Mouse (Mus musculus): ENCODE results near the gene Fam185a.

GRCm38 (mm10) chr5:21528068-21528842, 103.5 kb downstream of the Fam185a start:
- TF ChIP-seq POLR2A (IDR thresholded peaks at IDR 0.05; ENCODE audit: low read depth, low read length) (no peak), CTCF (conservative IDR thresholded peaks at IDR 0.05; ENCODE audit: insufficient read depth, insufficient read length, low read depth, low read length) (no peak)
